Mouse (Mus musculus): Measurements from ENCODE around the gene Yif1a. TPM values are rescaled to one million over a fixed set of nuclear protein-coding genes. Genes with fewer than 3 reads are reported as not detected.

Gene Yif1a
- total and polyA plus RNA-seq, 2 experiments from 2014 or later: 38.8 to 40.4 TPM

DNA sequence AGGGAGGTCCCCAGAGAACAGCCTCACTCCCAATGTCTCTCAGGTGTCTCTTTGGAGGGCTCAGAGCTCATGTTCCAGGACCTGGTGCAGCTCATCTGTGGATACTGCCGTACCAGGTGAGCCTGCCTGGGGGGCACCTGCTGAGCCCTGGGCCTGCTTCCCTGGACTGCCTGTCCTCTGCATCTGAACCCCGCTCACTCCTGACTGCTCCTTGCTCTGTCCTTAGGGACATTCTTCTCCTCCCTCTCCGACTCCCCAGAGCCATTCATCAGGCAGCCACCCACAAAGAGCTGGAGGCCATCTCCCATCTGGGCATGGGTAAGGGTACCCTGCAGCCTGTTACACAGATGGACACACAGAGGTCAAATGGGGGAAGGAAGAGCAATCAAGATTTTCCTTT is 36.8 kb upstream of the Yif1a start:
- H3K36me3 ChIP-seq (ENCODE audit: insufficient read depth, low read length): peaks cover 26% of the 10 kb centered on the region
- TF ChIP-seq CTCF (IDR thresholded peaks at IDR 0.05): no peak
- no peak overlapping the region for H3K4me2 ChIP-seq (ENCODE audit: low read depth, low read length, poor library complexity, severe bottlenecking)
- H3K9me3 ChIP-seq (ENCODE audit: low read length): no peaks in the 10 kb centered on the region
- no peak overlapping the region for H3K4me3 ChIP-seq (ENCODE audit: low read depth, low read length)
- DNase-seq (ENCODE audit: low spot score) (no peak), ATAC-seq (ENCODE audit: low FRiP score) (no peak)
- WGBS: 44% methylated on average over 3 of the region's 3 CpGs
- peaks cover 3% of the 10 kb centered on the region for H3K4me1 ChIP-seq (ENCODE audit: insufficient read depth, low read length)
- H3K27me3 ChIP-seq (ENCODE audit: insufficient read depth, low read length): peaks cover 23% of the 10 kb centered on the region; the same call in 1 of the 2 replicates
- H3K9ac ChIP-seq (replicated peaks; ENCODE audit: low read length, poor library complexity, severe bottlenecking): no peak overlapping the region
- H3K27ac ChIP-seq (ENCODE audit: low read depth, low read length): no peak overlapping the region

GRCm38 (mm10) chr19:5052166-5052822 is 36.0 kb upstream of the Yif1a start:
- WGBS: 32% methylated on average over 25 of the region's 25 CpGs
- Histone ChIP-seq H3K36me3 (ENCODE audit: insufficient read depth, low read length) (peaks cover 20% of the 10 kb centered on the region), H3K27ac (ENCODE audit: low read depth, low read length) (no peak overlapping the region), H3K27me3 (ENCODE audit: insufficient read depth, low read length) (peaks cover 23% of the 10 kb centered on the region; the same call in 1 of the 2 replicates), H3K4me3 (ENCODE audit: low read depth, low read length) (no peak overlapping the region), H3K9ac (replicated peaks; ENCODE audit: low read length, poor library complexity, severe bottlenecking) (no peak overlapping the region), H3K4me2 (ENCODE audit: low read depth, low read length, poor library complexity, severe bottlenecking) (no peak overlapping the region), H3K9me3 (ENCODE audit: low read length) (no peaks in the 10 kb centered on the region), H3K4me1 (ENCODE audit: insufficient read depth, low read length) (peaks cover 3% of the 10 kb centered on the region)
- ATAC-seq (ENCODE audit: low FRiP score): no peak
- DNase-seq (ENCODE audit: low spot score): no peak
- TF ChIP-seq CTCF (IDR thresholded peaks at IDR 0.05): no peak

- peaks cover 23% of the 10 kb centered on the region; the same call in 1 of the 2 replicates for H3K27me3 ChIP-seq (ENCODE audit: insufficient read depth, low read length)
- no peak for ATAC-seq (ENCODE audit: low FRiP score)
- H3K36me3 ChIP-seq (ENCODE audit: insufficient read depth, low read length): peaks cover 15% of the 10 kb centered on the region
- H3K4me2 ChIP-seq (ENCODE audit: low read depth, low read length, poor library complexity, severe bottlenecking): no peak overlapping the region
- H3K4me3 ChIP-seq (ENCODE audit: low read depth, low read length): no peak overlapping the region
- WGBS: 57% methylated on average over 17 of the region's 17 CpGs
- no peak for TF ChIP-seq CTCF (IDR thresholded peaks at IDR 0.05)
- no peak overlapping the region for H3K27ac ChIP-seq (ENCODE audit: low read depth, low read length)
- no peaks in the 10 kb centered on the region for H3K9me3 ChIP-seq (ENCODE audit: low read length)
- peaks cover 3% of the 10 kb centered on the region for H3K4me1 ChIP-seq (ENCODE audit: insufficient read depth, low read length)
- no peak for DNase-seq (ENCODE audit: low spot score)
- no peak overlapping the region for H3K9ac ChIP-seq (replicated peaks; ENCODE audit: low read length, poor library complexity, severe bottlenecking)
Observed at GRCm38 (mm10) chr19:5052853-5053252, 35.5 kb upstream of the Yif1a start.

DNA sequence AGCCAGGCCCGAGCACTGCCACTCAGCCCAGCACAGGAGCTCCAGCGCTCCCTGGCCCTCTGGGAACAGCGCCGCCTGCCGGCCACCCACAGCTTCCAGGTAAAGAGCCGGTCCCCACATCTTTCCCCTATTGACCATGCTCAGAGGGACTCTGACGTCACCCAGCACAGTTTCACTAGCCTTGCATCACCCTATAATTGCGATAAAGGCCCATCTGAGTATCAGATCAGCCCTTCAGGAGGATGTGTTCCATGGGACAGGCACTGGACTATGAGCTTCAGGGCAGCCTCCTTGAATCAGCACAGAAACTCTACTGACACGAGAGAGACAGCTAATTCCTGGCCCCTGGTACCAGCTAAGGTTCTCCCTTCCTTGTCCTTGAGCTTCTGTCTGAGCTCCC is 34.4 kb upstream of the Yif1a start:
- Histone ChIP-seq H3K27ac (ENCODE audit: low read depth, low read length) (no peak overlapping the region), H3K4me2 (ENCODE audit: low read depth, low read length, poor library complexity, severe bottlenecking) (no peak overlapping the region), H3K9ac (replicated peaks; ENCODE audit: low read length, poor library complexity, severe bottlenecking) (no peak overlapping the region), H3K4me1 (ENCODE audit: insufficient read depth, low read length) (peaks cover 3% of the 10 kb centered on the region), H3K36me3 (ENCODE audit: insufficient read depth, low read length) (peaks cover 9% of the 10 kb centered on the region), H3K4me3 (ENCODE audit: low read depth, low read length) (no peak overlapping the region), H3K9me3 (ENCODE audit: low read length) (no peaks in the 10 kb centered on the region), H3K27me3 (ENCODE audit: insufficient read depth, low read length) (peaks cover 23% of the 10 kb centered on the region; the same call in 1 of the 2 replicates)
- DNase-seq (ENCODE audit: low spot score): no peak
- TF ChIP-seq CTCF (IDR thresholded peaks at IDR 0.05): peak; percentile 70
- WGBS: 18% methylated on average over 9 of the region's 9 CpGs
- no peak for ATAC-seq (ENCODE audit: low FRiP score)

DNA sequence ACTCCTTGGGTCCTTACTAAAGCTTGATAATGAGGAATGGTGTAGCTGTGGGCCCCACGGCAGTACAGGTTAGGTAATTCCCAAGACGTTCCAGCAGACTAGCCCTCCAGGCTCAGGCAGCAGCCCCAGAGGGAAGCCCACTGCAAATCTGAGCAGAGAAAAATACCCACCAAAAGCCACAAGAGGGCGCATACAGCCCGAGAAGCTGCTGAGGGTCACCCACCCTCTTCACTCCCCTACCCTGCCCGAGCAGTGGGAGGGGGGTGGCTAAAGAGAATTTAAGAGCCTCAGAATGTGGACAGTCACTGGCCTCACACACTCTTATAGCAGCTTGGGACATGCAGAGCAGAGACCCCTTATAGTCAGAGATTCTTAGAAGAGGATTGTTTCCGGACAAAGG is 32.1 kb upstream of the Yif1a start:
- Histone ChIP-seq H3K27me3 (ENCODE audit: insufficient read depth, low read length) (peaks cover 20% of the 10 kb centered on the region; the same call in 1 of the 2 replicates), H3K4me3 (ENCODE audit: low read depth, low read length) (no peak overlapping the region), H3K9ac (replicated peaks; ENCODE audit: low read length, poor library complexity, severe bottlenecking) (no peak overlapping the region), H3K4me1 (ENCODE audit: insufficient read depth, low read length) (no peaks in the 10 kb centered on the region), H3K27ac (ENCODE audit: low read depth, low read length) (no peak overlapping the region), H3K36me3 (ENCODE audit: insufficient read depth, low read length) (no peaks in the 10 kb centered on the region), H3K4me2 (ENCODE audit: low read depth, low read length, poor library complexity, severe bottlenecking) (no peak overlapping the region), H3K9me3 (ENCODE audit: low read length) (no peaks in the 10 kb centered on the region)
- TF ChIP-seq CTCF (IDR thresholded peaks at IDR 0.05): peak; percentile 82
- 11% methylated on average over 6 of the region's 6 CpGs for WGBS
- ATAC-seq (ENCODE audit: low FRiP score) (peak; percentile 50; the same call in 1 of the 2 replicates), DNase-seq (ENCODE audit: low spot score) (peak; percentile 60)

GRCm38 (mm10) chr19:5057876-5058775 is 30.2 kb upstream of the Yif1a start:
- Histone ChIP-seq H3K27me3 (ENCODE audit: insufficient read depth, low read length) (peaks cover 6% of the 10 kb centered on the region; the same call in 1 of the 2 replicates), H3K4me2 (ENCODE audit: low read depth, low read length, poor library complexity, severe bottlenecking) (no peak overlapping the region), H3K9me3 (ENCODE audit: low read length) (no peaks in the 10 kb centered on the region), H3K9ac (replicated peaks; ENCODE audit: low read length, poor library complexity, severe bottlenecking) (no peak overlapping the region), H3K36me3 (ENCODE audit: insufficient read depth, low read length) (no peaks in the 10 kb centered on the region), H3K4me3 (ENCODE audit: low read depth, low read length) (no peak overlapping the region), H3K27ac (ENCODE audit: low read depth, low read length) (no peak overlapping the region), H3K4me1 (ENCODE audit: insufficient read depth, low read length) (no peaks in the 10 kb centered on the region)
- DNase-seq (ENCODE audit: low spot score) (no peak), ATAC-seq (ENCODE audit: low FRiP score) (no peak)
- WGBS: 27% methylated on average over 16 of the region's 16 CpGs
- no peak for TF ChIP-seq CTCF (IDR thresholded peaks at IDR 0.05)
